Mouse (Mus musculus) adrenal gland, adult 2 months (tissue): ENCODE data around the gene Aggf1. TPM values are rescaled to one million over a fixed set of nuclear protein-coding genes. Genes with fewer than 3 reads are reported as not detected.

Experiments
- DNase-seq: peaks from one replicate; pipeline ENCODE4 v3.0.0; 2021
- polyA plus RNA-seq: library from polyadenylated mRNA; depleted of rRNA; stranded (reverse); fragments of >200 nt; gene quantifications from 2 replicates; pipeline ENCODE4 v1.2.3, GENCODE M21; 2012; rRNA removed
- total RNA-seq, 2 experiments: library from RNA; stranded (reverse); gene quantifications; 2 replicates each; pipeline ENCODE4 v1.2.3; 2021

Aggf1 gene
- total and polyA plus RNA-seq, 3 experiments = 30.1 to 37.8 (median 33.8) TPM

DNA sequence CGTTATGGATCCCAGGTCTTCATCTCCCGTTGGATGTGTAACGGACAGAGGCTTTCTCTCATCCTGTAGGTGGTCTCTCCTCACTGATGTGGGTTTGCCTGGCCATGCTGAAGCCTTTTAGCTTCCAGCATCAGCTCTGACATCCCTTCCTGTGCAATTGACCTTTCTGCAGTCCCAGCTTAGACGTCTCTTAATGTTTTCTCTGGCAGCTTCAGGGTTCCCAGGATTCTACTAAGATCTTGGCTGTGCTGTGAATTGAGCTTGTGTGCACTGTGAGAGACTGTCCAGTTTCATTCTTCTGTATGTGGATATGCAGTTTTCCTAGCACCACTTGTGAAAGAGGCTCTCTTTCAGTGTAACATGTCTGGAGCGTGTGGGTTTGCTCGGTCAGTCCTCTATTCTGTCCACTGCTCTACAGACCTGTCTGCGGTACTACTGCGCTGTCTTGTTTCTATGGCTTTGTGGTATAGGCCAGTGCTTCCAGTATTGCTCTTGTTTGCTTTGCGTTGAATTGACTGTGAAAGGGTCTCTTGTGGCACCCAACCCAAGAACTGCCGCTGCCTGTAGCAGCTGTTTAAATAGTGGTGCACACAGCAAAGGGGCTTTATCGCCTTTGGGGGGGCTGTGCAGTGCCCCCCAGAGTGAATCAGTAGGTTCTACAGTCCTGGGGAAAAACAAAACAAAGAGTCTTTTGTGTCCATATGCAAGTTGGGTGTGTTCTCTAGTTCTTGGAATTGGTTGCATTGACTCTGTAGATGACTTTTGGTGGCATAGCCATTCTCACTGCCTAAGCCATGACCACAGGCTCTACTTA lies 42.9 kb downstream of the Aggf1 start:
- DNase-seq = no peak

DNA sequence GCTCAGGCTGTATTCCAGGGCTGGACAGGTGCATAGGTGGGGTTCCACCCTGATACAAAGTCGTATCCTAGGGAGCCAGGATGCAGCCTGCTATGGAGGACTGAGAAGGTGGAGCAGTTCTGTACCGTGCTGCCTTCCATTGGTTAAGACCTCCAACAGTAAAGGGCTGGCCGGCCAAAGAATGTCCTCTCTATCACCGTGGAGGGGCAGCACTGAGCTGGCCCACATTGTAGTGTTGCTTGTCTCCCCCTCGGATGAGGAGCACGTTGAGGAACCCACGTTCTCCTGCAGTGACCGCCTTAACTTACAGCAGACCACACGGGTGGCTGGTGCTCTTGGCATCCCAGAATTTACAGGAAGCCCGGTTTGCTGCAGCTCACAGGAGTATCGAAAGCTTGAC lies 44.6 kb downstream of the Aggf1 start:
- DNase-seq = no peak

DNA sequence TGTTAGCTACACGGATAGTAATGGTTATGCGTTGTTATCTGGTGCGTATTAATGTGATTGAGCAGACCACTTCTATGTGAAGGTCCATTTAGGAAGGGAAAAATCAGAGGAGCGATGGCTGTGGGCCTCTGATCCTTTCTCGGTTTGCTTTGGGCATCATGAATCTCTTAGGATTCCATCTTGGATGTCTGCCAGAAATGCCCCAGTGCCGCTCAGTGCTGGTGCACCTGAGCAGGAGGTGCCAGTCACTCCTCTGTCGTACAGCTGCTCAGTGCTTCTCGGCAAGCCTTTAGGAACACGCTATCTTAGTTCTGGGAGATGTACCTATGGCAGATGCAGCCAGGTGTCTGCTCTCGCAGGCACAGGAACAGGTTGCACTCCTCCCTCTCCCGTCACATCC lies 46.4 kb downstream of the Aggf1 start:
- no peak for DNase-seq

DNA sequence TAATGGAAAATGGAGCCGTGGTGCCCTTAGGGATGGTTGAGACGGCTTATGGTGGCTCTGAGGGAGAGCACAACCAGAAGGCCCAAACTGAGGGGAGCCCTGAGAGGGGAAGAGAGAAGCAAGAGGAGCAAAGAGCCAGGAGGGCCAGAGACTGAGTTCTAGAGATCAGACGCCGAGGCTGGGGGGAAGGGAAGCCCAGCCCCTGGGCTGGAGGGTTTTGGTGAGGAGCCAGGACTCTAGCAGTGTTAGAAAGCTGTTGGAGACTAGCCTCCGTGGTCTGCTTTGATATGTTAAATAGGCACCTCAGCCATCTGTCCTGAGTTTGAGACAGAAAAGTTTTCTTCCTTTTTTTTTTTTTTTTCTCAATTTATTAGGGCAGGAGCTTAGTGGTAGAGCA lies 47.8 kb downstream of the Aggf1 start:
- no peak for DNase-seq

DNA sequence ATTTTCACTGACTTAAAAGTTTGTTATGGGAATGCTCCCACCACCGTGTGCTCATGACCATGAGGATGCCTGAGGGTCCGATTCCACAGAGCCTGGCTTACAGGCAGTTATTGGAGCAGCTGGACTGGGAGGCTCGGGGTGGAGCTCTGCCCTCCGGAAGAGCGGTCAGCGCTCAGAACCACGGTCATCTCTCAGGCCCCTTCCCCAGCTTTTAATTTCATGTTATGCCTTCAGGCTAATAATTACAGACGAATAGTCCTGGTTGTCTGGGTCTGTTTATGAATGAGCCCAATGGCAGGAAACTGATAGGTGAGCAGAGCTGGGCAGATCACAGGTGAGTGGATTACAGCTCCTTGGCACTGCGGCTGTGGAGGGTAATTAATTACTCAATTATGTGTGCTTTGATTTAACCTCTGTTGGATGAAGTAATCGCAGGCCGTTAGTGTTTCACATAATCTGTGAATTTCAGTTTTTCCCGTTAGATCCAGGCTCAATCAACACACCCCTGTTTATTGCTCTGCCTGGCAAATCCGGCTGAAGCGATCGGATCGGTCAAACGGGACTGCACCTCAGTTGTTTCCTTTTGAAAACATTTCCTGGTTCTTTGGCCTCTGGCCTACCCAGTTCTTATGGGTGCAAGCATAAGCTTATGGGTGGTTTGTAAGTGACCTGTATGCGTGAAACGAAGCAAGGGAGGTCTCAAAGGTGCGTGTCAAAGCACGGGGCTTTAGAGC lies 48.4 kb downstream of the Aggf1 start:
- DNase-seq = peak; percentile 33

DNA sequence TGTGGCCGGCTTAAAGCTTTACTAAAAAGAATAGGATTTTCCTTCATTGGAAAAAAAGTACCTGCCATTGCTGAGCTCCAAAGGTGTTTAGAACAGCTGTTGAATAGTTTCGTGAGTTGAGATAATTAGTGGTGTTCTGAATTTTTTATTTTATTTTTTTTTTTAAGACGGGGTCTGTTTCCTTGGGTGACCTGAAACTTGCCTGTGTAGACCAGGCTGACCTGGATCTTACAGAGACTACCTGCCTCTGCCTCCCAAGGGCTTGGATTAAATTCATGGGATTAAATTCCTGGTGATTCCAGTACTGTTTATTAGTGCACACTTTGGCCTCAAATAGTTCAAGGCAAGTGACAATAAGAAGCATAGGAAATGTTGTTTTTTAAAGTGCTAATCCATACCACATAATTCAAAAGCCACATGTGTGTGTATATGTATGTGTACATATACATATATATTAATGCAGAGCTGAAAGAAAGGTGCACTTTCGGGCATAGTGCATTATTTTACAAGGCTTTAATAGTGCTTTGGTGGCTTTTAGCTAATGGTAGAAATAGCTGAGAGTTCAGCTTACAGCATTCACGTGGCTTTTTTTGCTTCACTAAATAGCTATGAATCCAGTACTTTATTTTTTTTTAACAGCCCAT lies 49.1 kb downstream of the Aggf1 start:
- no peak for DNase-seq

DNA sequence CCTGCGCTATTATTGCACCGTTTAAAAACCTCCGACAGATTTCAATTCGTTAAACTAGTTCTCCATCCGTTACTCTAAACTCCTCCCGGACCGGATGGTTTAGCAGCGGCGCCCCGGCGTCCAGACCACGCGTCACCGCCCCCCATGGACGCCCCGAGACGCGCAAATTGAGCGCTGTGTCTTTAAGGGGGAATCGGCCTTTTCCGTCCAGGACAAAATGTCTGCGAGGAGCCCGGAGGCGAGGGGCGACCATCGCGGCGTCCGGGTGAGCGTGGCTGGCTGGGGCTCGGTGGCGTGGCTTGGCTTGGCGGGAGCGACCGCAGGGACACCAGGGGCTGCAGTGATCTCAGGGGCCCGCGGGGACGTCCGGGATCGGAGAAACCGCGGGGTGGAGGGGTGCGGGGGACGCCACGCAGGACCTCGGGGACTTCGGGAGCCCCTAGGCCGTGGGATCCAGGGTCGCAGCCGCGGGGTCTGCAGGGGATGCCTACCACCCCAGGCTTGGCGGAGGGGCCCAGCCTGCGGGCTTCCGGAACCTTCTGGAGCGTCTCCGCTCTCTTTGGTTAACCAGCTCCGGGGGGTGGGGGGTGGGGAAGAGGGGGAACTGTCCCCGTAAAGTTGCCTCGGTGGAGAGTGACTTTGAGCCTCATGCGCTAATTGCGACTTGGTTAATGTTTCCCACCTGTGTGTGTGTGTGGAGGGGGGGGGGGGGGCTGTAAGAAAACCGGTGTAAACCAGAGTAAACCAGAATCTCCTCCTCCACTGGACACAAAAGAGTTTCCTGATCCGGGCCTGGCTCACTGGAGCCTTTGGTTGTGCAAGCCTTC lies 49.9 kb downstream of the Aggf1 start:
- peak; percentile 84 for DNase-seq

DNA sequence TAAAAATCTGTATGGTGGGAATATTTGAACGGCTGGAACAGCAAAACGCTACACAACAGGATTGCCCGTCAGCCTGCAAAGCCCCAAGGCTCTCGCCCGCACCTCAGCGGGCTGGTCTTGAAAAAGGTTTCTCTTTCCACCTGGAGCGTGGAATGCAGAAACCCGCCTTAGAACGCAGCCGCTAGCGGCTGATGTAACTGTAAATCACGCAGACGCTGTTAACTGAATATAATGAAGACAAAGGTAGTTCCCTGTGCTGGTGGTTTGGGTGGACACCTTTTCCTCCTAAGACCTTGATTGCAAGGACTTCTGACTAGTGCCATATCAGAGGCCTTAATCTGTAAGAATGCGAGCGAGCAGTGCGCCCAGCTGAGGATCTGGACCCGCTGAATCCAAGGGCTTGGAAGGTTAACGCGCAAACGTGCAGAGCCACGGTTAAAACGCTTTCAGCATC lies 50.5 kb downstream of the Aggf1 start:
- no peak for DNase-seq

DNA sequence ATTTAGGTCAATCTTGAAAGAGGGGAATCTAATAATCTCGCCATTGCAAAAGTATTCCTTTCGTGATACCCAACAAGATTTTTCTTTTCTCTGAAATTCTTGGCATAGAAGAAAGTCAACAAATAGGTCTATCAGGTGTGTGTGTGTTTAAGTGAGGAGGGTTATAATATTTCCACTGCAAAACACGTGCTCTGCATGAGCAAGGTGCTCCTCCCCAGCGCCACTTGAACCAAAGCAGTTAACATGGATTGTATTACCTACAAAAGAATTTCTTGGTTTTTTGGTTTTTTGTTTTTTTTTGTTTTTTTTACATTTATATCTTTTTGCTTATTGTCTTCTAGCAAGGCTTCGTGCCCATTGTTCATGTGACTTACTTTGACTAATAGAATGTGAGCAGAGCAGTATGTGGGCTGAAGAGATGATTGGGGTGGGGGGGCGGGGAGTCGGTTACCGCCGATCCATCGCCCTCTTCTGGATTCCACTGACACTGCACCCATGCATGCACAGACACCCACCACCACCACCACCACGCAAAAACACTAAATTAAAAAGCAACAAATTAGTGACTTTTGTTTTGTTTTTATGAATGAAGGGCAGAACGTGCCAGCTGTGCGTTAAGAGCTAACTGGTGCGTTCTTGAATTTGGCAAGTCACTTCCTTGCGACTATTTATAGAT lies 51.1 kb downstream of the Aggf1 start:
- peak; percentile 62 for DNase-seq

DNA sequence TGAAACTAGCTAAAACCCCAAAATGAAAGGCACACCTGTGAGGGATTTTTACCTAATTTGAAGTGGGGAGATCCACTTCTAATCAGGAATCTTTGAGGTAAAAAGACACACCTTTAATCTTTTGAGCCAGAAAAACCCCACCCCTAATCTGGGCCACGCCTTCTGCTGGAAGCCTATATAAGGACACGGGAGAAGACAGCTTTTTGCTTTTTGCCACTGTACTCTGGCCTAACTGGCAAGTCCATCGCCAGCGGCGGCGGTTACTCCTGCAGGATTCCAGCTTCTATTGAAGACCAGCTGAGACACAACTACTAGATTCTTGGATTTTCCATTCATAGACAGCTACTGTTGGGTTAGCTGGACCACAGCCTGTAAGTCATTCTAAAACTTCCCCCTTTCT lies 51.8 kb downstream of the Aggf1 start, which contains the start of gene Zbed3:
Zbed3 (plus strand) TSS at position 213 of the 400 bp plus-strand sequence.
- no peak for DNase-seq

DNA sequence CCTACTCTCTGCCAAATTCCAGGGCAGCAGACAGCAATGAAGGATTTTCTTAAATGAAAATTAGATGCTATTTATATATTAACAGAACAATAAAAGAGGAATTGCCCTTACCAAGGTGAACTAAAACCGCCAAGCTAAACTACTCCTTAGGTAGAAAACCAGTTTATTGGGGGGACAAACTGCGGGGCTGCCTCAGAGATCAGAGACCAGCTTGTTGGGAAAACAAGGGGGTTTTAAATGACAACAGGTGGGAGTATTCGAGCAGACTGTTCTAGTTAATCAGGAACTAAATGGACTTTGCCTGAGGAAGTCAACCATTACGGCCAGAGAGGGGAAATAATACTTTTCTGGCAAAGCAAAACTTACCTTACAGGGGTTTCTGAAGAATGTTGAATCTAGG lies 54.7 kb downstream of the Aggf1 start:
- DNase-seq = no peak

DNA sequence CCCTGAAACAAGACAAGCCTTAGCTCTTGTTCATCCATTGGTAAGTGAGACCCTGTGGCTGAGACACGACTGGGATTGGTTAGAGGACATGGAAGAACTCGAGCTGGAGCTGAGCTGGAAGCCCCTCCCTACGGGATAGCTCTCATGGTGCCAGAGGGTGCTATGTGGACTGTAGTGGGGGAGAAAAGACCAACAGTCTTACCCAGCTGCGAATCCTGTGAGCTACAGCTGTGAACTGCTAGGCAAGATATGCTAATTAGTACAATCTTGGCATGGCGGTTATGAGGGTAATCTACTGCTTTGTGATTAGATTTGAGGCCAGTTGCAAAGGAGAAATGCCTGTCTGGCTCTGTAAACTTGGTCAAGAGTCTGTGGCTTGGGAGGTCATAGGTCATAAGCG lies 56.0 kb downstream of the Aggf1 start:
- no peak for DNase-seq

DNA sequence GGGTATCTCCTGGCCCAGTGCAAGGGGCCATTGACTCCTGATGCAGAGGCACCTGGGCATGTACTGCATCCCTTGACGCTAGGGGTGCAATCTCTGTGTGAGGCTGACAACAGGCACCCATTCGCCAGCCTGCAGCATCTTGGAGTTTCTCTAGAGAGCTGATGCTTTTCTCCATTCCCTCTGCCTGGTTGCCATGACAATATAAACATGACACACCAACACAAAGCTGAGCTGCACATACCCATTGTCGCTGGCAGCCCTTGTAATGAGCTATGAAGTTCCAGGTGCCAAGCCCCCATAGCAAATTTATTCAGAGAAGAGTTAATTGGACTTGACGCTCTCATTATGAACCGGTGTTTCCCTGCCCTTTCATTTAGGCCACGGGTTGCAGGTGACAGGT lies 63.1 kb downstream of the Aggf1 start:
- DNase-seq = no peak

DNA sequence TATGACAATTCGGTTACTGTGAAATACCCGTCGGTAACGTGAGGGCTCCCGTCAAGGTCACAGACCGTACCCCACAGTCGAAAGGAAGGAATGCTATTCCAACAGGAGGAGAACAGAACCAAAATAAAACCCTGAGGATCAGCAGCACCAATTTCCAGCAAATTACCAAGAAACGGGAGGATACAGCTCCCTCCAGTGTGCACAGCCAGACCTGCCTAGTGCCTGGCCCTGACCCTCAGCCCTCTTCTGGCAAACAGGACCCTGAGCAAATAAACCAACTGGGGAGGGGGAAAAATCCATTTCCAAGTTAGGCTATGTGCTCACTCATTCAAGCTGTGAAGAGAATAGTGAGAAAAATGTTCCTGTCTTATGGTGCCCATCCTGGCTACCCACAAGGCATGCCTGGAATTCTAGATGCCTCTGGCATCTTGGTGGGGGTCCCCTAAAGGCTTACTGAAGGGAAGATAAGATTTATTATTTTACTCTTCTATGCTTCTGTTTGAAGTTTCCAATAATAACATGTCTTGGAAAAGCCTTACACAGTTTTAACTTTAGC lies 68.0 kb downstream of the Aggf1 start:
- DNase-seq = no peak

DNA sequence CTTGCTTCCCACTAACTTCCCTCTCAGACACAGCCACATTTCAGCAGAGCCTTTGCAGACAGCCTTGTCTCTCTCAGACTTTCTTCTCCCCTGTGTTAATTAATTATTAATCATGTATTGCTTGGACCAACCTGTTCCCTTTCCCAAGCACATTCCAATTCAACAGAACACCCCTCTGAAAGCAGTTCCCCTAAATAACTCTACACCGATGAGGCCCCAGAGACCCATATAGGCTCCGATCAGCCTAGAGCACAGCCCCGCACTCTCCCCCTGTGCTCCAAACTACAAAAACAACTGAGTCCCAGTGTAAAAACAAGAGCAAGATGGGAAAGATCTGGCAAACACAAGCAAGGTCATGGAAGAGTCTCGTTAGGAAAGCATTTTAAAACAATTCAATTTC lies 68.6 kb downstream of the Aggf1 start:
- DNase-seq = no peak

Other genes starting within 250 kb of the Aggf1 start
- 100 to 1,000 TPM in 1 of 2 experiments, 10 to 100 TPM in 1; 64.8 to 181 TPM for gene Pde8b, start 125.0 kb downstream of the Aggf1 start, total RNA-seq
- gene Pde8b, start 125.0 kb downstream of the Aggf1 start, polyA plus RNA-seq = 162 and 173 TPM in 2 replicates
- 10 to 100 TPM; 21.6 to 30.8 TPM for gene Zbed3, start 51.7 kb downstream of the Aggf1 start, total RNA-seq
- gene Zbed3, start 51.7 kb downstream of the Aggf1 start, polyA plus RNA-seq = 45.4 and 49.2 TPM in 2 replicates
- under 1 TPM in 1 of 2 experiments, not detected in 1; 0.21 TPM for gene Crhbp, start 69.6 kb upstream of the Aggf1 start, total RNA-seq
- gene Crhbp, start 69.6 kb upstream of the Aggf1 start, polyA plus RNA-seq = not detected in 2 replicates
- not detected for gene S100z, start 103.4 kb upstream of the Aggf1 start, total RNA-seq
- gene S100z, start 103.4 kb upstream of the Aggf1 start, polyA plus RNA-seq = not detected in 2 replicates
- gene F2rl1, start 149.9 kb upstream of the Aggf1 start, total RNA-seq = under 1 TPM; 0.17 to 0.20 TPM
- 0.12 and 0.28 TPM in 2 replicates for gene F2rl1, start 149.9 kb upstream of the Aggf1 start, polyA plus RNA-seq
- gene F2r, start 243.1 kb upstream of the Aggf1 start, total RNA-seq = 100 to 1,000 TPM; 110 to 154 TPM
- 80.5 and 95.4 TPM in 2 replicates for gene F2r, start 243.1 kb upstream of the Aggf1 start, polyA plus RNA-seq